Mouse (Mus musculus): ENCODE results near the gene Nufip2. TPM values are rescaled to one million over a fixed set of nuclear protein-coding genes. Genes with fewer than 3 reads are reported as not detected.

The Nufip2 gene
- total RNA-seq, 2 experiments from 2014 or later, result 87.2 to 91.6 TPM

Other genes starting within 250 kb of the Nufip2 start
- 1 to 10 TPM; 3.8 to 6.0 TPM for gene Coro6, start 223.7 kb upstream of the Nufip2 start, total RNA-seq (2021)
- gene Ankrd13b, start 196.5 kb upstream of the Nufip2 start, total RNA-seq (2021), result 10 to 100 TPM; 16.3 to 21.8 TPM
- 10 to 100 TPM; 79.8 to 87.9 TPM for gene Git1, start 192.6 kb upstream of the Nufip2 start, total RNA-seq (2021)
- gene Abhd15, start 171.0 kb upstream of the Nufip2 start, total RNA-seq (2021), result 10 to 100 TPM; 12.4 to 17.0 TPM
- 10 to 100 TPM; 17.5 to 19.1 TPM for gene Trp53i13, start 170.2 kb upstream of the Nufip2 start, total RNA-seq (2021)
- not detected for gene Gm10392, start 167.0 kb upstream of the Nufip2 start, total RNA-seq (2021)
- gene Taok1, start 78.3 kb upstream of the Nufip2 start, total RNA-seq (2021), result 10 to 100 TPM; 56.7 to 59.7 TPM
- not detected for gene Cryba1, start 39.1 kb downstream of the Nufip2 start, total RNA-seq (2021)
- 10 to 100 TPM; 90.0 to 90.8 TPM for gene Myo18a, start 77.1 kb downstream of the Nufip2 start, total RNA-seq (2021)
- gene Gm10277, start 101.6 kb downstream of the Nufip2 start, total RNA-seq (2021), result not detected
- 10 to 100 TPM in 1 of 2 experiments, 1 to 10 TPM in 1; 9.1 to 16.9 TPM for gene Pipox, start 207.9 kb downstream of the Nufip2 start, total RNA-seq (2021)
- 1 to 10 TPM; 3.9 to 6.0 TPM for gene Sez6, start 244.6 kb downstream of the Nufip2 start, total RNA-seq (2021)